Mouse (Mus musculus) cerebellum, adult 2 months (tissue): ENCODE results near the gene Ap3d1.

Source experiments
- CTCF ChIP-seq: fragments of 200-500 bp; IDR thresholded peaks from 2 replicates; pipeline ENCODE4 v1.5.1; 2011; ENCODE audit warnings: low read depth, mild to moderate bottlenecking, control low read depth, low read length, moderate library complexity, borderline replicate concordance; ENCODE audit not compliant: insufficient read depth
- POLR2A ChIP-seq: fragments of 200-500 bp; IDR thresholded peaks from 2 replicates; pipeline ENCODE4 v1.6.1; 2011; ENCODE audit warnings: low read length, control low read depth, borderline replicate concordance; ENCODE audit not compliant: insufficient read depth

DNA sequence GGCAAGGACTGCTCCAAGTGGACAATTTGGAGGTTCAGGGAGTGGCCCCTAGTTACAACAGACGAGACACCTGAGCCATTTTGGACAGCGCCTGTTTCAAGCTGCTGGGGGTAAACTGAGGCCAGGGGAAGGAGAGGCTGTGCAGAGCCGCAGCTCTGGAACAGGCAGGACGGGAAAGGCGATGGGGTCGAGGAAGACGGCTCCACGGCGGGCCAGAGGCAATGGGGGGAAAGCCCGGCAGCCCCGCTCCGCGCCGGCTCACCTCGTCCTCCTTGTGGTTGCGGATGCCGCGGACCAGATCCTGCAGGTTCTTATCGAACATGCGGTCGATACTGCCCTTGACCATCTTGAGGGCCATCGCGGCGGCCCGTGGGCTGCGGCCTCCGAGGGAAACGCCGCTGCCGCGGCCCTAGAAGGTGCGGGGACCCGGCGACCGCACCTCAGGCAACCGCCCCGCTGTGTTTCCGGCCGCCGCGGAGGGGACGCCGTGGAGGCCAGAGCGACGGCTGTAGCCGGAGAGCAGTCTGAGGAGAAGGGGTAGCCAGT, 357 bp downstream of the Ap3d1 start:
- TF ChIP-seq POLR2A (no peak), CTCF (no peak)
